Mouse (Mus musculus): Measurements from ENCODE around the gene Wwox.

Wwox gene

DNA sequence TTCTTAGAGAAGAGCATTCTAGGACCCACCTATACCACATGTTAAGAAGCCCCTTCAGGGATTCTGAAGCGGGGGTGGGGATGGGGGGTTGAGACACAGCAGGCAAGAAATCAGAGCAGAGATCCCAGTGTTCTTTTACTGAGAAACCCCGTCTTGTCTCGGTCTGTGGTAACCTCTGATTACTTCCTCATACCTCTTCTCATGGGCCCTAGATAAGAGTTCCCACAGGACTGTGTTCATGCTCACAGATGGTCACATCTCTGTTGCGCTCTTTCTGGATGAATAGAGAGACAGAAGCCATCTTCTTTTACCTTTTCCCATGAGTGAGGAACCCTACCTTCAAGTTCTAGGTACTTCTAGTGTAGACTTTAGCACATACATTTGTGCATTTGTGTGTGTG, 488.5 kb downstream of the Wwox start:
- DNase-seq, result no peak

- DNase-seq, result no peak
These were observed 490.1 kb downstream of the Wwox start for GRCm38 (mm10) chr8:114929597-114929996.

GRCm38 (mm10) chr8:114932071-114932630, 492.7 kb downstream of the Wwox start:
- DNase-seq, result no peak

- peak; percentile 31 for DNase-seq
These were observed 493.8 kb downstream of the Wwox start for GRCm38 (mm10) chr8:114933248-114933647.

DNA sequence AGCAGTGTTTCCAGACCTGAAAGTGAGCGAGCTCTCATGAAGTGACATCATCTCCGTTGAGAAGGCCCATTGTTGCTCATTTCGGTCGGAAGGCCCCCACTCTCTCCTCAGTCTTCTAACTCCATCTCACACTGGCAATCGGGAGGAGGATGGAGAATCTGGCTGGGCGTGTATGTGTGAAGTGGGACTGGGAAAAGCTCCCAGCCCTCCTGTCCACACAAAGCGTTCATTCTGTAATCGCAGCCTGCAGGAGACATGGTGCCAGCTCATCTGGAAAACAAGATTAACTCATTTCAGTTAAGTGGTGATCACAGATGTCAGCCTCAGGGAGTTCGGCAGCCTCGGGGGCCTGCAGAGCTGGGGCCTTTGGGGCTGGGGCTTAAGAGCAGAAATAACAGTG, 497.4 kb downstream of the Wwox start:
- no peak for DNase-seq

DNA sequence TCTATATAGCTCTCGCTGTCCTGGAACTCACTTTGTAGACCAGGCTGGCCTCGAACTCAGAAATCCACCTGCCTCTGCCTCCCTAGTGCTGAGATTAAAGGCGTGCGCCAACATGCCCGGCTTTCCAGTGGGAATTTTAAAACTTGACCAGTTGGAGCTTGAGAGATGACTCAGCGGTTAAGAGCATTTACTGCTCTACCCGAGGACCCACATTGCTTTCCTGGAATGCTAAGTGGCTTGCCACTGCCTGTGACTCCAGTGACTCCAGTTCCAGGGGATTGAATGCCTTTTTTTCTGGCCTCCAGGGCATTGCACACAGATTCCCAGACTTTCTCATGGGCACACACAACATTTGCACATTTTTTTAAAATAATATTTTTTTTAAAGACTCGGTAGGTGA, 499.9 kb downstream of the Wwox start:
- DNase-seq, result no peak

DNA sequence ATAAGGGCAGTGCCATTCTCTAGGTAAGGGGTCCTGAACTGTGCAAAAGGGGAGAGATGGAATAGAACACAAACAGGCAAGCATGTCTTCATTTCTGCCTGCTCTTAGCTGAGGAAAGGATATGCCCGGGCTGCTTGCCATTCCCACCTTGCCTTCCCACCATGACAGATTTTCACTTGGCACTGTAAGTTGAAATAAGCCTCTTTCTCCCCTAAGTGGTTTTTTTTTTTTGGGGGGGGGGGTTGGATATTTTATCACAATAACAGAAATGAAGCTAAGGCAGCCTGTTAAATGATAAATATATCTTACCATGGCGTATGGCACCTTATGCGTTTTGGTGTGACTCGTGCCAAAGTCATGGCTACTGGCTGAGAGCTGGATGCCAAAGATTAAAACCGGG, 501.6 kb downstream of the Wwox start:
- DNase-seq, result no peak

DNA sequence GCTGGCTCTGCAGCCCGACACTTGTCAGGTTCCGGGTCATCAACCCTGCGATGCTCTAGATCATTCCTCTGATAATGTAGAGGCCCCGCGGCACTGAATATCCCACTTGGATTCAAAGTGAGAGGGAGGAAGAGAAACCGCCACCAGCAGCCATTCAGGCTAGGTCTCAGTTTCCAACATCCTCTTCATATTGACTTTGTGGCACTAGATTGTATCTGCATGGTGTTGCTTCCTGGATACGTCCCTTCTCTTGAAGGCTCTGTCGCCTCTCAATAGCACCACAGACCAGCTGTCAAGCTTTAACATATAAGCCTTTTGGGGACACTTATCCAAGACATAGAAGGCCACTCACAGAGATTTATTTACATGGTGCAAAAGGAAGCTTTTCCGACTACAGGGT, 502.2 kb downstream of the Wwox start:
- DNase-seq, result no peak

- no peak for DNase-seq
These were observed 508.5 kb downstream of the Wwox start for GRCm38 (mm10) chr8:114947921-114948320.

- no peak for DNase-seq
These were observed 517.1 kb downstream of the Wwox start for GRCm38 (mm10) chr8:114956377-114957168.

DNA sequence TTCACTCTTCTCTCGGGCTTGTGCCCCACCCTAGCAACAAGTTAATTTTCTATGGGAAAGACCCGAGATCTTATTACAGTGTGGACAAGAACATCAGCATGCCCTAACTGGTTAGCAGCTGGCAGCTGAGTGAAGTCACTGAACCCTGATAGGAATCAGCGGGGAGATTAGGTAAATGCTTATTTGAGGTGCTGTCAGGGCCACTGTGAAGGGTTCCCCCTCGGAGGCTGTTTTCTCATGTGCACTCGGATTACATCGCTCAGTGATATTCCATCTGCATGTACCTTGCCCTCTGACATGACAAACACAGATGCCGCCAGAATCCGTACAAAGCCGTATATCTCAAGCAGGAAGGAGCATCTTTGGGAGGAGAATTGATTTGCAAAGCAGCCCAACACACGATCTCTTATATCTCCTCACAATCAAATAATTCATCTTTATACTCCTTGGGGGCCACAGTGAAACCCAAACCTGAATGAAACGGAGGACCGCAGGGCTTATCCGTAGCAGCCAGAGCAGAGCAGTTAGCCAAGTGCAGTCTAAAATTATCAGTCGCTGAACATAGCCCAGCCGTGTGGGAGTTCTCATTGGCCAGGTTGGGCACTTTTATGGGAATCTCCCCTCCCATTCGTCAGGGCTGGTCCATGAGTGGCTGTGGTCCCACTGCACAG, 519.1 kb downstream of the Wwox start:
- no peak for DNase-seq

- DNase-seq, result no peak
These were observed 520.0 kb downstream of the Wwox start for GRCm38 (mm10) chr8:114959406-114959805.

DNA sequence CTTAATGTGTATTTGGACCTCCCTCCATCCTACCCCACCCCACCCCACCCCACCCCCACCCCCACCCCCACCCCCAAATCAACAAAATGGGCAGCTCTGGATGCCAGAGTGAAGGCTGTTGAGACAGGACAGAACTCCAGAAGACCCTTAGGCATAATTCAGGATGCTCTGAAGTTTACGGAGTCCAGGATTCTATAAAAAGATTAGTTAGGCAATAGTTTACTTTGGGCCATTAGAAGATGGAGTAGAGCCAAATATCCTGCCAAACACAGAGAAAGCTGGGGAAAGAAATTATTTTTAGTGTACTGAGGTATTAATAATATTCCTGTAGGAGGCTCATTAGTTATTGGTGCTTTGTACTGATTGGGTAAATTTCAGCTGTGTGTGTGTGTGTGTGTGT, 523.0 kb downstream of the Wwox start:
- DNase-seq, result no peak

GRCm38 (mm10) chr8:114963282-114963681, 523.8 kb downstream of the Wwox start:
- no peak for DNase-seq

- no peak for DNase-seq
These were observed 524.8 kb downstream of the Wwox start for GRCm38 (mm10) chr8:114964206-114964605.

GRCm38 (mm10) chr8:114968842-114969241, 529.4 kb downstream of the Wwox start:
- DNase-seq, result no peak

- peak; percentile 84 for DNase-seq
These were observed 531.9 kb downstream of the Wwox start for GRCm38 (mm10) chr8:114971378-114971777.

GRCm38 (mm10) chr8:114973002-114973461, 533.6 kb downstream of the Wwox start:
- DNase-seq, result peak; percentile 22

DNA sequence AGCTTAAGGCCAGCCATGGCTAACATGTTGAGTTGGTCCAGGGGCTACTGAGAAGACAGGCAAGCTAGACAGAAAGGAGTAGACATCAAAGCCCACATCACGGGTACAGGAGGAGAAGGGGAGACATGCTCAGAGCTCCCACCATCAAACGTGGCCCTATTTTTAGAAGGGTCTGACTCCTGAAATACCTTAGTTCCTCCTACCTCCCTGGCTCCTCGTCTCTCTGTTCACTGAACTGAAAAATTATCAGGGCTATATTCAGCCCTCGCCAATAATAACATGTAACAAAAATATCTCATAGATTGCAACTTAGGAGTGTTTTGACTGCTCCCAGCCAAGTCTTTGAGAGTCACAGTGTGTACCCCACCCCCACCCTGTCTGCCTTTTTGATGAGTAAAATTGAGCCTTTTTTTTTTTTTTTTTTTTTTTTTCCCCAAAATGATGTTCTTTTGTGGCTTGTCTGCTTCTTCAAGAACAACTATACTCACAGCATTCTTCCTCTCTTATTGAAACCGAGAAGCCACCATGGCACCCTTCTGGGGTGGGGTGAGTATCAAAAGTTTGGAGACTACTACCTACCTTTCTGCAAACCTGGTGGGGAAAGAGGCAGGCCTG, 535.0 kb downstream of the Wwox start:
- peak; percentile 21 for DNase-seq

- no peak for DNase-seq
These were observed 538.3 kb downstream of the Wwox start for GRCm38 (mm10) chr8:114977746-114978145.

DNA sequence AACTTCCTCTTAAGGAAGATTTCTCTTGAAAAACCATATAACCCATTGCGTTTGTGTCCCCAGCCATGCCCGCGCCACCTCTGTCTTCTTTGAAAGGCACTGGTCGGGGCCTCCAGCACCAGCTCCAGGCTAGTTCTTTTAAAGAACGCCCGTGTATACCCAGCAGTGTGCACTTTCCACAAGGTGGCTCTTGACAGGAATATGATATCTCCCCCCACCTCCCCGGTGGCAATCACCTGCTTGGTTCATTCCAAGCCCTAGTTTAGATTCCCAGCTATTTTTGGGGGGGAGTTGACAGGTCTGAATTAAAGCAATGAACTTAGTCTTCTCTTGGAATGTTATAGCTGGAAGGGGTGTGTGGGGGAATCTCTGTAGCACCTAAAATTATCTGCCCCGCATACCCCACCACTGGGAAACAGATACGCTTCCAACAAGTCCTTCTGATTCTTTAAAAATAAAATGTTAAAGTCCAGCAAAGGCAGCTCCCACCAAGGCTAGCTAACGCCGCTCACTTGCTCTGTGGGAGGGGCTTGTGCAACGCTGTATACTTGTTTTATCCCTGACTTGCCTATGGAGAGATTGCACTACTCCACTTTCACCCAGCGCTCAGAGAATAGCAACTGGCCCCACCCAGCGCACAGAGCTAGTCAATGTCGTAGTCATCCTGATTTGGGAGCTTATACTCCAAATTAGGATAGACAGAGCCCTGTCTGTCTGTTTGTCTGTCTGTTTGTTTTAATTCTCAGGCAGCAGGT, 538.9 kb downstream of the Wwox start:
- DNase-seq, result no peak

- DNase-seq, result no peak
These were observed 540.2 kb downstream of the Wwox start for GRCm38 (mm10) chr8:114979671-114980070.

DNA sequence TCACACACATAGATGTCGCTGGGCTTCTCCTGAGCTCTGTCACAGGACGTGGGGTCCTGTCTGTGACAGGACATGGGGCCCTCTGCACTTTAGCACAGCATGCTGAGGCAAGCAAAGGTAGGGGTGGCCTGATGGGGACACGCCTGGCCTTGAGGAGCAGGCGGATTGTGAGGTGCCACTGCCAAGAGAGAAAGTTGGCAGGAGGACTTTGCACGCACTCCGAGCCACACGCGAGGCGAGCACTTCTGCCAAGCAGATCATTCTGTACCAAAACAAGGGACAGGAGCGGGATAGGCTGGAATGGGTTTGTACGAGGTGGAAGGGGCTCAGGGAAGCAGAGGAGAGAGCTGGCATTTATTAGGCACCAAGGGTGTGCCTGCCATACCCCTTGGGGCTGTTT, 543.3 kb downstream of the Wwox start:
- DNase-seq, result no peak

Measured in thymus, postnatal 25 days (tissue).